Mouse (Mus musculus): ENCODE data around the gene Cd4. TPM values are rescaled to one million over a fixed set of nuclear protein-coding genes. Genes with fewer than 3 reads are reported as not detected.

Cd4 gene
- polyA plus RNA-seq, 1 experiment from 2014 or later = 0.21 TPM

DNA sequence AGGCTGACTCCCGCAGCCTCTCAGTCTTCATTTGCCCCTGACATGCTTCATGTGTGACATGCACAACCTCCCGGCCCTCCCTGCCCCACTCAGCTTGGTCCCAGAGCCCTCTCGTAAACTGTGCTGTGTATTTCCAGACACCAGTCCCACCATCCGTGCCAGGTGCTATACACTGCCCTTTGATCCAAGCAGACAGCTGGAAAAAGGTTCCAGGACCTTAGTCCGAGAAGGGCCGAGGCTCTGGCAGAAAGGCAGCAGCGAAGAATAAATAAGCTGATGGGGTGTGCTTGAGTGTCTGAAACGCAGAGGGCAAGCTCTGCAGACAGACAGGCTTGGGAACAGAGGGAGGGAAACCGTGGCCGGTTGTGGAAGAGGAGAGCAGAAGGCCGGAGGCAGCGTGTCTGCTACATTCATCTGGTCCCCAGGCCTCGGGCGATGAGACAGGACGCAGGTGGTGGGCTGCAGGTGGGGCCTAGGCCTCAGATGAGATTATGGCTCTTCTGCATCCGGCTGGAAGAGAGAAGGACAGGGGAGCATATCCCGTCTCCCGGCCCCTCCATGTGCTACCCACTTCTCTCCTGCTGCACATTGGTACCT, 22.2 kb downstream of the Cd4 start:
- WGBS = 52% methylated on average over 18 of the region's 18 CpGs
- Histone ChIP-seq H3K27ac (peak overlapping the region; percentile 97), H3K4me2 (no peak overlapping the region), H3K9ac (no peak overlapping the region; the same call in 1 of the 2 replicates), H3K27me3 (replicated peaks) (no peaks in the 10 kb centered on the region), H3K36me3 (replicated peaks) (no peaks in the 10 kb centered on the region), H3K4me3 (no peak overlapping the region), H3K9me3 (no peaks in the 10 kb centered on the region), H3K4me1 (peaks cover 47% of the 10 kb centered on the region)
- ATAC-seq (replicated peaks) = no peak

DNA sequence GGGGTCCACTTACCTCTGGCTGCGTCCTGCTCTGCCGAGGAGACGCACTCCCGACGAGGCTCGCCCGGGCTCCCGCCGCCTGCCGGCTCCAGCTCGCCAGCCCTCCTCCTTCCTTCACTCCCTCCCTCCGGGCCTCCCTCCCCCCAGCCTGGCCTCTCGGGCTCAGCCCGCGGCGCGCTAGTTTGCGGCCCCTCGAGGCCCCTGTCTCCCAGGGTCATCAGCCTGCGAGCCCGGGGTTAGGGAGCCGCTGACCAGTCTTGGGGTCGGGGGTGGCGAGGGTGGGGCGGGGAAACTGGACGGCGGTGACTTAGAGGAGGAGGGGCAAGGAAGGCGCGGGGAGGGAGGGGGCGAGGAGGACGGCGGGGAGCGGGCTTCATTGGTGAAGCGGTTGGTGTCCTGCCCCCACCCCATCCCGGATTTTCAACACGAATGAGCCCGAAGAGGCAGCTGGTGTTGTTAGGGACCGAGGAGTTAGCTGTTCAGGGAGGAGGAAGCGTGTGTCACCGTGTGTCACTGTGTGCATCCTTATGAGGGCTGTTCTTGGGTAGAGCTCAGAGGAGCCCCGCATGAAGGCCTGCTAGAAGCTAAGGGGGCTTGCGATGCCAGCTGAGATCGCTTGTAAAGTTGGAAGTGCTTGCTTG, 24.2 kb downstream of the Cd4 start, which contains the start of gene Gpr162:
TSS of gene Gpr162 (minus strand) at position 326 of the 641 bp plus-strand sequence.
- Histone ChIP-seq H3K4me1 (peaks cover 68% of the 10 kb centered on the region), H3K27ac (peak within 1 kb of the TSS; percentile 97)
- 1% methylated on average over 28 of the region's 43 CpGs for WGBS

GRCm38 (mm10) chr6:124863125-124863657, 24.8 kb downstream of the Cd4 start:
- Histone ChIP-seq H3K9me3 (no peaks in the 10 kb centered on the region), H3K27me3 (replicated peaks) (no peaks in the 10 kb centered on the region), H3K27ac (peak overlapping the region; percentile 97), H3K9ac (peak overlapping the region; percentile 92), H3K36me3 (replicated peaks) (no peaks in the 10 kb centered on the region), H3K4me1 (peaks cover 73% of the 10 kb centered on the region), H3K4me3 (peak overlapping the region; percentile 81), H3K4me2 (peak overlapping the region; percentile 75)
- ATAC-seq (replicated peaks) = peak; percentile 34
- 0% methylated on average over 8 of the region's 16 CpGs for WGBS

More for the DNA sequence above, 24.2 kb downstream of the Cd4 start, which contains the start of gene Gpr162:
- Histone ChIP-seq H3K27me3 (replicated peaks) (no peaks in the 10 kb centered on the region), H3K9ac (peak within 1 kb of the TSS; percentile 92), H3K4me3 (peak within 1 kb of the TSS; percentile 81), H3K36me3 (replicated peaks) (no peaks in the 10 kb centered on the region), H3K9me3 (no peaks in the 10 kb centered on the region), H3K4me2 (peak within 1 kb of the TSS; percentile 75)
- peak; percentile 70 for ATAC-seq (replicated peaks)

DNA sequence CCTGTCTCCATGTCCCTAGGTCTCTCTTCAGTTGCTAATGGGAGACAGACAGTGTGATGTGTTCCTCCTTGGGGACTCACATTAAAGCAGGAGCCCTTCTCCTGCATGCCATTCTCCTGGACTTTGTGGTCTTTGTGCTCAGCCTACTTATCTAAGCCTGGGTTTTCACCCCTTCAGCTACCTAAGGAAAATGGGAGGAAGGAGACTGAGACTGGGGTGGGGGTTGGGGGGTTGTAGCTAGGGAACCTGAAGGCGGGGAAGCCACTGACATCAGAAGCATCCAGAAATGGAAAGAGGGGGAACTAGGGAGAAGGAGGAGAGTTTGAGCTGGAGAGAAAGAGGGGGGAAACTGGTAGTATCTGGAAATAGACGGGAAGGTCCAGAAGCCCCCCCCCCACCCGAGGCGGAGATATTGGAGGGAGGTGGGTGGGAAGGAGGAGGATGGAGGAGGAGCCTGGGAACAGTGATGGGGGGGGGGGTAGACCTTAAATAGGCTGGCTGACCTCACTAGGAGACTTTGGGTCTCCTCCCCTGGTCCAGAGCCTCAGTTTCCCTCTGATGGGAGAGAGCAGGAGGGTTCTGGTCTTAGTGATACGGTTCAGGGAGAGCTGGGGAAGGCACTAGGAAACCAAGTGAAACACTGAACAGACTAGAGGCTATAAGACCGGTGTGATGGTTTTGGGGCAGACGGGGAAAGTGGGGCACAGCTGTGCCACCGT, 25.5 kb downstream of the Cd4 start:
- no peaks in the 10 kb centered on the region for H3K27me3 ChIP-seq (replicated peaks)
- peak overlapping the region; percentile 81 for H3K4me3 ChIP-seq
- peaks cover 79% of the 10 kb centered on the region for H3K4me1 ChIP-seq
- 3% methylated on average over 8 of the region's 8 CpGs for WGBS
- no peaks in the 10 kb centered on the region for H3K36me3 ChIP-seq (replicated peaks)
- peak overlapping the region; percentile 97 for H3K27ac ChIP-seq
- H3K9me3 ChIP-seq = no peaks in the 10 kb centered on the region
- H3K4me2 ChIP-seq = peak overlapping the region; percentile 75
- ATAC-seq (replicated peaks) = peak; percentile 5
- peak overlapping the region; percentile 92 for H3K9ac ChIP-seq

- peak overlapping the region; percentile 97 for H3K27ac ChIP-seq
- H3K9me3 ChIP-seq = no peaks in the 10 kb centered on the region
- peak overlapping the region; percentile 81 for H3K4me3 ChIP-seq
- H3K27me3 ChIP-seq (replicated peaks) = no peaks in the 10 kb centered on the region
- peak overlapping the region; percentile 92 for H3K9ac ChIP-seq
- ATAC-seq (replicated peaks) = no peak
- H3K4me2 ChIP-seq = peak overlapping the region; percentile 75
- H3K4me1 ChIP-seq = peaks cover 79% of the 10 kb centered on the region
- WGBS = 46% methylated on average over 3 of the region's 3 CpGs
- no peaks in the 10 kb centered on the region for H3K36me3 ChIP-seq (replicated peaks)
Measured at GRCm38 (mm10) chr6:124861802-124862201, 26.2 kb downstream of the Cd4 start.

DNA sequence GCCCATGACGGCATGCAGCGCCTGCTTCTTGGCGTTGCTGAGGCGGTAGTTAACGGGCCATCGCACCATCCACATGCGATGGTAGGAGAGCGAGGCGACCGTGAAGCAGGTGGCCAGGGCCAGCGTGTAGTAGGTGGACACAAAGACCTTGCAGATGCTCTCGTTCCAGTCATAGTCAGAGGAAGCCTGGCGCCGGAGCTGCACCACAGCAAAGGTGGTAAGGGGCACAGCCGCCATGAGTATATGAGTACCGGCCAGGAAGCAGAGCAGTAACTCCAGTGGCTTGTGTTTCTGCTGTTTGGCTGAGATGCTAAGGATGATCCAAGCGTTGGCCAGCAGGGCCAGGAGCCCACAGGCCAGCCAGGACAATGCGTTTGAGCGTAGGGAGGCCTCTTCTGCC, 26.8 kb downstream of the Cd4 start:
- Histone ChIP-seq H3K36me3 (replicated peaks) (no peaks in the 10 kb centered on the region), H3K4me2 (peak overlapping the region; percentile 75), H3K27ac (peak overlapping the region; percentile 97), H3K27me3 (replicated peaks) (no peaks in the 10 kb centered on the region), H3K9me3 (no peaks in the 10 kb centered on the region), H3K4me3 (peak overlapping the region; percentile 81; the same call in 1 of the 2 replicates), H3K9ac (peak overlapping the region; percentile 92), H3K4me1 (peaks cover 81% of the 10 kb centered on the region)
- ATAC-seq (replicated peaks) = no peak
- WGBS = 80% methylated on average over 19 of the region's 19 CpGs

DNA sequence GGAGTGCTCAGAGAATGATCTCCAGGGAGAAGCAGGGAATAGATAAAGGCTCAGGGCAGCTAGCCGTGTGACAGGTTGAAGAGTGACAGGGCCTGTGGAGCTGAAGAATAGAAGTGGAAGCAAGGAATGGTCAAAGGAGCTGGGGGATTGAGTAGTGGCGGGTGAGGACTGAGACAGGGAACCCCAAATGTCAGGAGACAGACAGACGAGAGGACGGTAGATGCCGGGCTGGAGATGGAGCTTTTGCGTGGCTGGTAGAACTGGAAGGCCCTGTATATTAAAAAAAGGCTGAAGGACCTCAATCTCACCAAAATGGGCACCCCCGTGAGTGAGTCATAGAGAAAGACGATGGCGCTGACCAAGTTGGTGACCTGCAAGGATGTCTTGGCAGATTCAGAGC, 27.5 kb downstream of the Cd4 start:
- Histone ChIP-seq H3K4me2 (peak overlapping the region; percentile 75), H3K9ac (peak overlapping the region; percentile 92; the same call in 1 of the 2 replicates), H3K4me3 (peak overlapping the region; percentile 8), H3K9me3 (no peaks in the 10 kb centered on the region), H3K36me3 (replicated peaks) (no peaks in the 10 kb centered on the region), H3K4me1 (peaks cover 81% of the 10 kb centered on the region), H3K27me3 (replicated peaks) (no peaks in the 10 kb centered on the region), H3K27ac (peak overlapping the region; percentile 77)
- no peak for ATAC-seq (replicated peaks)
- WGBS = 77% methylated on average over 9 of the region's 9 CpGs

GRCm38 (mm10) chr6:124859725-124860124, 28.3 kb downstream of the Cd4 start:
- ATAC-seq (replicated peaks) = no peak
- peaks cover 77% of the 10 kb centered on the region for H3K4me1 ChIP-seq
- no peaks in the 10 kb centered on the region for H3K9me3 ChIP-seq
- no peaks in the 10 kb centered on the region for H3K27me3 ChIP-seq (replicated peaks)
- WGBS = 4% methylated on average over 12 of the region's 12 CpGs
- H3K36me3 ChIP-seq (replicated peaks) = no peaks in the 10 kb centered on the region
- H3K9ac ChIP-seq = peak overlapping the region; percentile 92
- peak overlapping the region; percentile 75 for H3K4me2 ChIP-seq
- peak overlapping the region; percentile 77 for H3K27ac ChIP-seq
- peak overlapping the region; percentile 8 for H3K4me3 ChIP-seq

- Histone ChIP-seq H3K4me1 (peaks cover 69% of the 10 kb centered on the region), H3K4me3 (no peak overlapping the region), H3K4me2 (peak overlapping the region; percentile 87), H3K9ac (no peak overlapping the region), H3K9me3 (no peaks in the 10 kb centered on the region), H3K36me3 (replicated peaks) (no peaks in the 10 kb centered on the region), H3K27me3 (replicated peaks) (no peaks in the 10 kb centered on the region), H3K27ac (0 out of 2 replicates have a peak overlapping the region, but pooled peaks have one; percentile 99)
- 81% methylated on average over 27 of the region's 28 CpGs for WGBS
- no peak for ATAC-seq (replicated peaks)
Measured at GRCm38 (mm10) chr6:124858561-124859318, 29.3 kb downstream of the Cd4 start.

- Histone ChIP-seq H3K27ac (peak overlapping the region; percentile 99), H3K9ac (peak overlapping the region; percentile 94; the same call in 1 of the 2 replicates), H3K9me3 (no peaks in the 10 kb centered on the region), H3K36me3 (replicated peaks) (no peaks in the 10 kb centered on the region), H3K4me1 (peaks cover 66% of the 10 kb centered on the region), H3K27me3 (replicated peaks) (no peaks in the 10 kb centered on the region), H3K4me2 (peak overlapping the region; percentile 87), H3K4me3 (peak overlapping the region; percentile 74)
- no peak for ATAC-seq (replicated peaks)
- WGBS = 25% methylated on average over 26 of the region's 26 CpGs
Measured at GRCm38 (mm10) chr6:124857840-124858530, 30.0 kb downstream of the Cd4 start.

Data from midbrain, embryonic 15.5 days (tissue).